Mouse (Mus musculus): ENCODE measurements around the gene Srrd. TPM values are rescaled to one million over a fixed set of nuclear protein-coding genes. Genes with fewer than 3 reads are reported as not detected.

Gene Srrd
- polyA plus RNA-seq, 1 experiment from 2014 or later, result 12.6 TPM

GRCm38 (mm10) chr5:112367338-112367737, 24.5 kb upstream of the Srrd start:
- H3K27me3 ChIP-seq (ENCODE audit: control insufficient read depth, insufficient read depth, low read depth, low read length), result no peaks in the 10 kb centered on the region
- H3K4me1 ChIP-seq (ENCODE audit: control insufficient read depth, low read depth, low read length), result no peaks in the 10 kb centered on the region
- no peak overlapping the region for H3K4me2 ChIP-seq (ENCODE audit: low read depth, low read length)
- H3K36me3 ChIP-seq (ENCODE audit: control insufficient read depth, insufficient read depth), result peaks cover 3% of the 10 kb centered on the region; the same call in 1 of the 2 replicates
- H3K9ac ChIP-seq (ENCODE audit: low read depth, low read length), result no peak overlapping the region
- ATAC-seq (ENCODE audit: low read depth), result no peak
- no peak overlapping the region for H3K27ac ChIP-seq (ENCODE audit: low read length)
- no peak overlapping the region for H3K4me3 ChIP-seq (ENCODE audit: low read depth, low read length)
- H3K9me3 ChIP-seq (replicated peaks; ENCODE audit: control insufficient read depth, low read length), result no peaks in the 10 kb centered on the region
- 76% methylated on average over 4 of the region's 4 CpGs for WGBS (ENCODE audit: insufficient replicate concordance)

GRCm38 (mm10) chr5:112366879-112367278, 24.0 kb upstream of the Srrd start:
- H3K4me1 ChIP-seq (ENCODE audit: control insufficient read depth, low read depth, low read length), result no peaks in the 10 kb centered on the region
- WGBS (ENCODE audit: insufficient replicate concordance), result 83% methylated on average over 6 of the region's 6 CpGs
- no peak overlapping the region for H3K4me3 ChIP-seq (ENCODE audit: low read depth, low read length)
- no peak overlapping the region for H3K4me2 ChIP-seq (ENCODE audit: low read depth, low read length)
- H3K9ac ChIP-seq (ENCODE audit: low read depth, low read length), result no peak overlapping the region
- peaks cover 6% of the 10 kb centered on the region for H3K36me3 ChIP-seq (ENCODE audit: control insufficient read depth, insufficient read depth)
- no peaks in the 10 kb centered on the region for H3K9me3 ChIP-seq (replicated peaks; ENCODE audit: control insufficient read depth, low read length)
- no peaks in the 10 kb centered on the region for H3K27me3 ChIP-seq (ENCODE audit: control insufficient read depth, insufficient read depth, low read depth, low read length)
- ATAC-seq (ENCODE audit: low read depth), result no peak
- H3K27ac ChIP-seq (ENCODE audit: low read length), result no peak overlapping the region

GRCm38 (mm10) chr5:112364184-112364797, 21.5 kb upstream of the Srrd start:
- ATAC-seq (ENCODE audit: low read depth), result no peak
- H3K4me1 ChIP-seq (ENCODE audit: control insufficient read depth, low read depth, low read length), result peaks cover 12% of the 10 kb centered on the region
- H3K4me2 ChIP-seq (ENCODE audit: low read depth, low read length), result no peak overlapping the region
- H3K9me3 ChIP-seq (replicated peaks; ENCODE audit: control insufficient read depth, low read length), result no peaks in the 10 kb centered on the region
- peaks cover 7% of the 10 kb centered on the region for H3K36me3 ChIP-seq (ENCODE audit: control insufficient read depth, insufficient read depth)
- WGBS (ENCODE audit: insufficient replicate concordance), result 80% methylated on average over 10 of the region's 10 CpGs
- H3K4me3 ChIP-seq (ENCODE audit: low read depth, low read length), result no peak overlapping the region
- H3K9ac ChIP-seq (ENCODE audit: low read depth, low read length), result no peak overlapping the region
- no peaks in the 10 kb centered on the region for H3K27me3 ChIP-seq (ENCODE audit: control insufficient read depth, insufficient read depth, low read depth, low read length)
- H3K27ac ChIP-seq (ENCODE audit: low read length), result no peak overlapping the region

GRCm38 (mm10) chr5:112360077-112360476, 17.2 kb upstream of the Srrd start:
- peaks cover 4% of the 10 kb centered on the region for H3K36me3 ChIP-seq (ENCODE audit: control insufficient read depth, insufficient read depth)
- peak overlapping the region; percentile 15; the same call in 1 of the 2 replicates for H3K4me2 ChIP-seq (ENCODE audit: low read depth, low read length)
- H3K4me3 ChIP-seq (ENCODE audit: low read depth, low read length), result no peak overlapping the region
- ATAC-seq (ENCODE audit: low read depth), result no peak
- H3K9me3 ChIP-seq (replicated peaks; ENCODE audit: control insufficient read depth, low read length), result no peaks in the 10 kb centered on the region
- H3K9ac ChIP-seq (ENCODE audit: low read depth, low read length), result no peak overlapping the region
- H3K4me1 ChIP-seq (ENCODE audit: control insufficient read depth, low read depth, low read length), result peaks cover 20% of the 10 kb centered on the region
- 78% methylated on average over 3 of the region's 3 CpGs for WGBS (ENCODE audit: insufficient replicate concordance)
- no peaks in the 10 kb centered on the region for H3K27me3 ChIP-seq (ENCODE audit: control insufficient read depth, insufficient read depth, low read depth, low read length)
- H3K27ac ChIP-seq (ENCODE audit: low read length), result no peak overlapping the region

GRCm38 (mm10) chr5:112359520-112359919, 16.7 kb upstream of the Srrd start:
- peak overlapping the region; percentile 15; the same call in 1 of the 2 replicates for H3K4me2 ChIP-seq (ENCODE audit: low read depth, low read length)
- H3K4me1 ChIP-seq (ENCODE audit: control insufficient read depth, low read depth, low read length), result peaks cover 20% of the 10 kb centered on the region
- peak; percentile 75 for ATAC-seq (ENCODE audit: low read depth)
- H3K27me3 ChIP-seq (ENCODE audit: control insufficient read depth, insufficient read depth, low read depth, low read length), result no peaks in the 10 kb centered on the region
- H3K36me3 ChIP-seq (ENCODE audit: control insufficient read depth, insufficient read depth), result peaks cover 4% of the 10 kb centered on the region
- WGBS (ENCODE audit: insufficient replicate concordance), result 27% methylated on average over 4 of the region's 4 CpGs
- no peak overlapping the region for H3K9ac ChIP-seq (ENCODE audit: low read depth, low read length)
- peak overlapping the region; percentile 18 for H3K27ac ChIP-seq (ENCODE audit: low read length)
- no peaks in the 10 kb centered on the region for H3K9me3 ChIP-seq (replicated peaks; ENCODE audit: control insufficient read depth, low read length)
- no peak overlapping the region for H3K4me3 ChIP-seq (ENCODE audit: low read depth, low read length)

GRCm38 (mm10) chr5:112356322-112356721, 13.5 kb upstream of the Srrd start:
- no peak for ATAC-seq (ENCODE audit: low read depth)
- WGBS (ENCODE audit: insufficient replicate concordance), result 75% methylated on average over 9 of the region's 9 CpGs
- Histone ChIP-seq H3K9me3 (replicated peaks; ENCODE audit: control insufficient read depth, low read length) (no peaks in the 10 kb centered on the region), H3K9ac (ENCODE audit: low read depth, low read length) (no peak overlapping the region), H3K27ac (ENCODE audit: low read length) (no peak overlapping the region), H3K27me3 (ENCODE audit: control insufficient read depth, insufficient read depth, low read depth, low read length) (no peaks in the 10 kb centered on the region), H3K36me3 (ENCODE audit: control insufficient read depth, insufficient read depth) (no peaks in the 10 kb centered on the region; the same call in none of the 2 replicates), H3K4me3 (ENCODE audit: low read depth, low read length) (no peak overlapping the region), H3K4me2 (ENCODE audit: low read depth, low read length) (no peak overlapping the region), H3K4me1 (ENCODE audit: control insufficient read depth, low read depth, low read length) (peaks cover 20% of the 10 kb centered on the region)

- WGBS (ENCODE audit: insufficient replicate concordance), result 45% methylated on average over 13 of the region's 13 CpGs
These were observed 13.1 kb upstream of the Srrd start, which contains the start of gene Gm6583 for GRCm38 (mm10) chr5:112355910-112356309. Gene Gm6583, minus strand, starts transcription at chr5:112356033.

GRCm38 (mm10) chr5:112355493-112355892, 12.7 kb upstream of the Srrd start:
- Histone ChIP-seq H3K4me3 (ENCODE audit: low read depth, low read length) (no peak overlapping the region), H3K9ac (ENCODE audit: low read depth, low read length) (no peak overlapping the region), H3K4me2 (ENCODE audit: low read depth, low read length) (no peak overlapping the region), H3K27me3 (ENCODE audit: control insufficient read depth, insufficient read depth, low read depth, low read length) (no peaks in the 10 kb centered on the region), H3K27ac (ENCODE audit: low read length) (no peak overlapping the region; the same call in 1 of the 2 replicates), H3K36me3 (ENCODE audit: control insufficient read depth, insufficient read depth) (no peaks in the 10 kb centered on the region; the same call in none of the 2 replicates), H3K4me1 (ENCODE audit: control insufficient read depth, low read depth, low read length) (peaks cover 20% of the 10 kb centered on the region), H3K9me3 (replicated peaks; ENCODE audit: control insufficient read depth, low read length) (no peaks in the 10 kb centered on the region)
- ATAC-seq (ENCODE audit: low read depth), result no peak; the same call in 1 of the 2 replicates
- WGBS (ENCODE audit: insufficient replicate concordance), result 46% methylated on average over 6 of the region's 6 CpGs

More at GRCm38 (mm10) chr5:112355910-112356309, 13.1 kb upstream of the Srrd start, which contains the start of gene Gm6583:
- no peak within 1 kb of the TSS for H3K4me3 ChIP-seq (ENCODE audit: low read depth, low read length)
- peaks cover 20% of the 10 kb centered on the region for H3K4me1 ChIP-seq (ENCODE audit: control insufficient read depth, low read depth, low read length)
- H3K9me3 ChIP-seq (replicated peaks; ENCODE audit: control insufficient read depth, low read length), result no peaks in the 10 kb centered on the region
- no peak within 1 kb of the TSS for H3K4me2 ChIP-seq (ENCODE audit: low read depth, low read length)
- ATAC-seq (ENCODE audit: low read depth), result peak; percentile 25
- no peaks in the 10 kb centered on the region; the same call in none of the 2 replicates for H3K36me3 ChIP-seq (ENCODE audit: control insufficient read depth, insufficient read depth)
- H3K27me3 ChIP-seq (ENCODE audit: control insufficient read depth, insufficient read depth, low read depth, low read length), result no peaks in the 10 kb centered on the region
- no peak within 1 kb of the TSS; the same call in 1 of the 2 replicates for H3K27ac ChIP-seq (ENCODE audit: low read length)
- no peak within 1 kb of the TSS for H3K9ac ChIP-seq (ENCODE audit: low read depth, low read length)

GRCm38 (mm10) chr5:112349169-112349568, 6.3 kb upstream of the Srrd start:
- H3K27ac ChIP-seq (ENCODE audit: low read length), result no peak overlapping the region
- no peak overlapping the region for H3K4me2 ChIP-seq (ENCODE audit: low read depth, low read length)
- ATAC-seq (ENCODE audit: low read depth), result no peak
- H3K9me3 ChIP-seq (replicated peaks; ENCODE audit: control insufficient read depth, low read length), result no peaks in the 10 kb centered on the region
- H3K36me3 ChIP-seq (ENCODE audit: control insufficient read depth, insufficient read depth), result no peaks in the 10 kb centered on the region; the same call in none of the 2 replicates
- H3K27me3 ChIP-seq (ENCODE audit: control insufficient read depth, insufficient read depth, low read depth, low read length), result no peaks in the 10 kb centered on the region
- H3K4me3 ChIP-seq (ENCODE audit: low read depth, low read length), result no peak overlapping the region
- no peak overlapping the region for H3K9ac ChIP-seq (ENCODE audit: low read depth, low read length)
- WGBS (ENCODE audit: insufficient replicate concordance), result 79% methylated on average over 8 of the region's 8 CpGs
- H3K4me1 ChIP-seq (ENCODE audit: control insufficient read depth, low read depth, low read length), result peaks cover 15% of the 10 kb centered on the region

Data from liver, embryonic 16.5 days (tissue).